Mouse (Mus musculus) olfactory bulb, adult 2 months (tissue): ENCODE results near the gene Spata25. TPM values are rescaled to one million over a fixed set of nuclear protein-coding genes. Genes with fewer than 3 reads are reported as not detected.

ENCODE experiments used
- H3K27ac ChIP-seq: fragments of 200-500 bp; 2 replicates; pipeline ENCODE4 v1.5.1; 2012; ENCODE audit warnings: low read depth, low read length; ENCODE audit not compliant: insufficient read depth
- H3K4me1 ChIP-seq: fragments of 200-500 bp; 2 replicates; pipeline ENCODE4 v1.6.1; 2012; ENCODE audit warnings: low read length; ENCODE audit not compliant: control insufficient read depth, insufficient read depth
- H3K4me3 ChIP-seq: fragments of 200-500 bp; 2 replicates; pipeline ENCODE4 v1.5.1; 2012; ENCODE audit warnings: mild to moderate bottlenecking, low read depth, low read length, moderate library complexity; ENCODE audit not compliant: insufficient read depth
- CTCF ChIP-seq: fragments of 200-500 bp; IDR thresholded peaks from 2 replicates; pipeline ENCODE4 v1.5.1; 2012; ENCODE audit warnings: low read depth, mild to moderate bottlenecking, low read length, moderate library complexity; ENCODE audit not compliant: insufficient read depth
- POLR2A ChIP-seq: fragments of 200-500 bp; IDR thresholded peaks from 2 replicates; pipeline ENCODE4 v1.6.1; 2012; ENCODE audit warnings: mild to moderate bottlenecking, low read depth, low read length, moderate library complexity; ENCODE audit not compliant: insufficient read depth
- WGBS: fragments of 180-500 bp; shearing (Covaris S2); methylation state at CpG from one replicate; pipeline ENCODE4 v1.1.7; 2018; 5-methylcytosine and 5-hydroxymethylcytosine counted together
- polyA plus RNA-seq: library from polyadenylated mRNA; stranded (reverse); fragments of >200 nt; gene quantifications from 2 replicates; pipeline ENCODE4 v1.2.4, GENCODE M21; 2012; ENCODE audit warnings: low replicate concordance; ENCODE audit not compliant: missing spikeins, insufficient read depth, insufficient read length

The Spata25 gene
- polyA plus RNA-seq, 1 experiment: not detected

- H3K27ac ChIP-seq: no peak overlapping the region
- WGBS: 53% methylated on average over 16 of the region's 16 CpGs
- H3K4me1 ChIP-seq: peaks cover 30% of the 10 kb centered on the region
- TF ChIP-seq POLR2A: no peak
- no peak for TF ChIP-seq CTCF
- H3K4me3 ChIP-seq: peak overlapping the region; percentile 74
These were observed 3.9 kb upstream of the Spata25 start for GRCm38 (mm10) chr2:164832032-164832747.

GRCm38 (mm10) chr2:164831029-164831428 lies 2.7 kb upstream of the Spata25 start:
- 90% methylated on average over 10 of the region's 10 CpGs for WGBS
- H3K4me3 ChIP-seq: no peak overlapping the region
- peaks cover 35% of the 10 kb centered on the region for H3K4me1 ChIP-seq
- H3K27ac ChIP-seq: no peak overlapping the region
- TF ChIP-seq POLR2A (no peak), CTCF (no peak)

GRCm38 (mm10) chr2:164829090-164829489 lies 753 bp upstream of the Spata25 start:
- Histone ChIP-seq H3K4me3 (no peak overlapping the region), H3K4me1 (peaks cover 34% of the 10 kb centered on the region), H3K27ac (no peak overlapping the region)
- WGBS: 92% methylated on average over 1 of the region's 1 CpGs
- TF ChIP-seq POLR2A (no peak), CTCF (no peak)

DNA sequence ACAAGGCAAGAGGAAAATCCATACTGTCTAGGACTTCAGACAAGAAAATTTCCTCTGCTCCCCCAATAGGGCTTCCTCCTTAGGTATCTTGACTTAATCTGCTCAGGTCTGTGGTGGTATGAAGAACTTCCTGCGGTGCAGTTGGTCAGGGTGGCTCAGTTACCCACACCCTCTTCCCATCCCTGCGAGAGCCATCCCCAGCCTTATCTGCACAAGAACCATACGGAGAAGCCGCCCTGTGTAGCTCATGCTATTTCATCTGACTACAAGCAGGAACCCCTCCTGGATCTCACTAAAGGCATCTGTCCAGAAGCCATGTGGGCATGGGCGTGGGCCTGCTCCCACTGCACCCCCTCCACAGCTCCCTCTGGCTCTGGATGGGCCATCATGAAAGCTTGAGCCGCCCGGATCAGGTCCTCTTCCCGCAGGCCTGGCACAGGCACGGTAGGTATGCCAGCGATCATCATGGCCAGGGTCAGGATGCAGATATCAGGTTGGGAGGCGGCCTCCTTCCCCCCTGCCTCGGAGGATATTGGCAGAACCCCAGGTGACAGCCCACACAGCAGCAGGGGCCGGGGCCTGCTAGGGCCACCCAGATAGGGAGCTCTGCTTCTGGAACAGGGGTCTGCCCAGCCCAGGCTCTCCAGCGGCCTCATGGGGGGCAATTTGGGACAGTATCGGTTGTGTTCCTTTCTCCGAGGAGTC lies 1.0 kb downstream of the Spata25 start:
- no peak for TF ChIP-seq CTCF
- TF ChIP-seq POLR2A: no peak
- peaks cover 25% of the 10 kb centered on the region for H3K4me1 ChIP-seq
- H3K4me3 ChIP-seq: no peak overlapping the region
- H3K27ac ChIP-seq: no peak overlapping the region
- 85% methylated on average over 16 of the region's 16 CpGs for WGBS

DNA sequence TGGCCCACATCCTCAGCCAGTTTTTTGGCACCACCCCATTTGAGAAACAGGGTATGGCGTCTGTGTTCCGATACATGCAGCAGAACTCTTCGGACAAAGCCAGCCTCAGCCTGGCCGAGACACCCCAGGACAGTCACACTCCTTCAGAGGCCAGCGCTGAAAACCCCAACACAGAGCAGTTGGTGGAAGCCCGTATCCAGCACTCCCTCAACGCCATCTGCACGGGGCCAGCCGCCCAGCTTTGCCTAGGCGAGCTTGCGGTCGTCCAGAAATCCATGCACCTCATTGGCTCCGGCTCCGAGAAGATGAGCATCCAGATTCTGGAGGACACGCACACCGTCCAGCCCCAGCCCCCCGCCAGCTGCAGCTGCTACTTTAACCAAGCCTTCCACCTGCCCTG lies 2.8 kb downstream of the Spata25 start:
- H3K4me3 ChIP-seq: no peak overlapping the region
- TF ChIP-seq POLR2A: no peak
- H3K4me1 ChIP-seq: peaks cover 25% of the 10 kb centered on the region
- no peak overlapping the region for H3K27ac ChIP-seq
- 94% methylated on average over 17 of the region's 17 CpGs for WGBS

- Histone ChIP-seq H3K4me3 (no peak overlapping the region), H3K27ac (no peak overlapping the region), H3K4me1 (peaks cover 25% of the 10 kb centered on the region)
- no peak for TF ChIP-seq CTCF
- no peak for TF ChIP-seq POLR2A
- WGBS: 87% methylated on average over 4 of the region's 4 CpGs
These were observed 4.4 kb downstream of the Spata25 start for GRCm38 (mm10) chr2:164823969-164824368.

- TF ChIP-seq POLR2A (no peak), CTCF (no peak)
- Histone ChIP-seq H3K4me1 (peaks cover 25% of the 10 kb centered on the region), H3K4me3 (peak overlapping the region; percentile 55), H3K27ac (peak overlapping the region; percentile 40)
- under 1% methylated on average over 10 of the region's 10 CpGs for WGBS
These were observed 5.2 kb downstream of the Spata25 start for GRCm38 (mm10) chr2:164823181-164823585.

GRCm38 (mm10) chr2:164822636-164823165 lies 5.6 kb downstream of the Spata25 start, which contains the start of gene Zswim1:
Zswim1 (plus strand) TSS chr2:164822686.
- Histone ChIP-seq H3K27ac (peak within 1 kb of the TSS; percentile 40), H3K4me3 (peak within 1 kb of the TSS; percentile 55), H3K4me1 (peaks cover 25% of the 10 kb centered on the region)
- under 1% methylated on average over 32 of the region's 32 CpGs for whole genome bisulfite sequencing
- TF ChIP-seq POLR2A (peak; percentile 66; the same call in 1 of the 2 replicates), CTCF (no peak)

- TF ChIP-seq POLR2A: no peak
- TF ChIP-seq CTCF: no peak
- no peak overlapping the region for H3K27ac ChIP-seq
- 82% methylated on average over 6 of the region's 6 CpGs for WGBS
- no peak overlapping the region for H3K4me3 ChIP-seq
- H3K4me1 ChIP-seq: peaks cover 18% of the 10 kb centered on the region
These were observed 7.3 kb downstream of the Spata25 start for GRCm38 (mm10) chr2:164821060-164821459.

DNA sequence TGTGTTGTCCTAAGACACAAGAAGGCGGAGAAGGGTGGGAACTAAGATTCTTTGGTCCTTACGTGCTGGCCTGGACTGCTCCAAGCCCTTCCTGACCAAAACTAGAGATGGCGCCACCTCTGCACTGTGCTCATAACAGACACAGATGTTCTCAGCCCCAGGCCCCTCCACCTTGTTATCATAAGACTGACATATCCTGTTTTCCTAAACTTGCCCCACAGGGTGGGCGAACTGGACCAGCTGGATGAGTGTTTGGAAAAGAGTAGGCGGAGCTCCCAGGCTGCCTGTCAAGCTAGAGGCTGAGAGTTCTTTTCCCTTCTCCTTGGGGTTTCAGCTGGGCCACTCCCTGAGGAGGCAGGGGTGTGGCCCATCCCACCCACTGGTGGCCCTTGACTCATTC lies 10.6 kb downstream of the Spata25 start:
- no peak overlapping the region for H3K27ac ChIP-seq
- H3K4me1 ChIP-seq: peaks cover 5% of the 10 kb centered on the region
- WGBS: 79% methylated on average over 5 of the region's 5 CpGs

More for the DNA sequence above, 10.6 kb downstream of the Spata25 start:
- no peak overlapping the region for H3K4me3 ChIP-seq
- TF ChIP-seq CTCF: no peak
- TF ChIP-seq POLR2A: no peak
